Mouse (Mus musculus): ENCODE measurements at regions not wholly inside any gene's neighbourhood (a gene's known extent, or its start where the extent isn't known, plus 50 kb on each side); places are given as distances from the start of the nearest gene placed in this dataset.

- in situ Hi-C loops (cut with MboI, MseI) = no loop called here
Observed at GRCm38 (mm10) chr12:15449484-15449883, 367.2 kb downstream of the Trib2 start.

GRCm38 (mm10) chr12:15416180-15416766 is 400.4 kb downstream of the Trib2 start:
- in situ Hi-C loops (cut with MboI, MseI) = no loop called here

- in situ Hi-C loops (cut with MboI, MseI) = no loop called here
Observed at GRCm38 (mm10) chr12:15410419-15410818, 406.3 kb downstream of the Trib2 start.

- in situ Hi-C loops (cut with MboI, MseI) = loop anchor here in 1 of 2 experiments (5.0 kb wide), 1 partner anchor 1090 kb away; no protein-coding TSS in a partner anchor
Observed at GRCm38 (mm10) chr12:15407577-15407976, 409.1 kb downstream of the Trib2 start.

- in situ Hi-C loops (cut with MboI, MseI) = no loop called here
Observed at GRCm38 (mm10) chr12:15392641-15393040, 424.1 kb downstream of the Trib2 start.

- in situ Hi-C loops (cut with MboI, MseI) = no loop called here
Observed at GRCm38 (mm10) chr12:15388574-15388973, 428.1 kb downstream of the Trib2 start.

- in situ Hi-C loops (cut with MboI, MseI) = no loop called here
Observed at GRCm38 (mm10) chr12:15357808-15358207, 458.9 kb downstream of the Trib2 start.

GRCm38 (mm10) chr12:15320697-15321449 is 495.8 kb downstream of the Trib2 start:
- in situ Hi-C loops (cut with MboI, MseI) = no loop called here

GRCm38 (mm10) chr12:15319647-15320046 is 497.1 kb downstream of the Trib2 start:
- in situ Hi-C loops (cut with MboI, MseI) = no loop called here

GRCm38 (mm10) chr12:15294898-15295297 is 521.8 kb downstream of the Trib2 start:
- in situ Hi-C loops (cut with MboI, MseI) = no loop called here

- in situ Hi-C loops (cut with MboI, MseI) = no loop called here
Observed at GRCm38 (mm10) chr12:15262165-15262564, 554.6 kb downstream of the Trib2 start.

- in situ Hi-C loops (cut with MboI, MseI) = no loop called here
Observed at GRCm38 (mm10) chr12:15261604-15262003, 555.1 kb downstream of the Trib2 start.

- in situ Hi-C loops (cut with MboI, MseI) = no loop called here
Observed at GRCm38 (mm10) chr12:15260907-15261415, 555.8 kb downstream of the Trib2 start.

GRCm38 (mm10) chr12:15244966-15245365 is 571.8 kb downstream of the Trib2 start:
- in situ Hi-C loops (cut with MboI, MseI) = no loop called here

- in situ Hi-C loops (cut with MboI, MseI) = no loop called here
Observed at GRCm38 (mm10) chr12:15222497-15223170, 594.1 kb downstream of the Trib2 start.

GRCm38 (mm10) chr12:15218504-15218903 is 598.2 kb downstream of the Trib2 start:
- in situ Hi-C loops (cut with MboI, MseI) = no loop called here

GRCm38 (mm10) chr12:15216180-15216579 is 600.5 kb downstream of the Trib2 start:
- in situ Hi-C loops (cut with MboI, MseI) = no loop called here

GRCm38 (mm10) chr12:15174411-15175041 is 642.2 kb downstream of the Trib2 start:
- in situ Hi-C loops (cut with MboI, MseI) = no loop called here

GRCm38 (mm10) chr12:15162605-15163004 is 654.1 kb downstream of the Trib2 start:
- in situ Hi-C loops (cut with MboI, MseI) = no loop called here

GRCm38 (mm10) chr12:15161864-15162263 is 654.9 kb downstream of the Trib2 start:
- in situ Hi-C loops (cut with MboI, MseI) = no loop called here

- in situ Hi-C loops (cut with MboI, MseI) = no loop called here
Observed at GRCm38 (mm10) chr12:15160478-15160998, 656.2 kb downstream of the Trib2 start.

- in situ Hi-C loops (cut with MboI, MseI) = no loop called here
Observed at GRCm38 (mm10) chr12:15146398-15146797, 670.3 kb downstream of the Trib2 start.
